Mouse (Mus musculus) T-helper 1 cell (primary cell): ENCODE results near the gene Myh10.

Experiments used
- in situ Hi-C: fragments of 300-600 bp; cut with MboI, MseI; formaldehyde crosslinking; loops from one replicate; pipeline ENCODE4 v1.15.1; 2025; ENCODE audit warnings: high pct_unique_total_duplicates

Gene Myh10

GRCm38 (mm10) chr11:68859943-68860593 lies 168.7 kb downstream of the Myh10 start:
- in situ Hi-C loops: no loop called here

- in situ Hi-C loops: no loop called here
Measured at GRCm38 (mm10) chr11:68862260-68862659, 170.9 kb downstream of the Myh10 start.

GRCm38 (mm10) chr11:68863631-68864091 lies 172.3 kb downstream of the Myh10 start:
- in situ Hi-C loops: no loop called here

- in situ Hi-C loops: no loop called here
Measured at GRCm38 (mm10) chr11:68864544-68865189, 173.3 kb downstream of the Myh10 start.
